Mouse (Mus musculus) liver, adult 2 months (tissue): Measurements from ENCODE around the gene Mettl8. TPM values are rescaled to one million over a fixed set of nuclear protein-coding genes. Genes with fewer than 3 reads are reported as not detected.

Experiments used
- DNase-seq: peaks from one replicate; pipeline ENCODE4 v3.0.0-alpha.2; 2011; ENCODE audit warnings: low read depth, low spot score; ENCODE audit errors: extremely low read depth
- H3K27ac ChIP-seq: fragments of 200-500 bp; replicated peaks from 2 replicates; pipeline ENCODE4 v1.5.1; 2012; ENCODE audit warnings: low read depth, mild to moderate bottlenecking, control low read depth, inconsistent platforms, low read length; ENCODE audit not compliant: insufficient read depth
- H3K27me3 ChIP-seq: fragments of 200-500 bp; 2 replicates; pipeline ENCODE4 v1.6.1; 2012; ENCODE audit warnings: mild to moderate bottlenecking, moderate library complexity, low read length, inconsistent platforms; ENCODE audit not compliant: control insufficient read depth, insufficient read depth
- H3K36me3 ChIP-seq: fragments of 200-500 bp; 2 replicates; pipeline ENCODE4 v1.6.1; 2012; ENCODE audit warnings: low read length, inconsistent platforms; ENCODE audit not compliant: control insufficient read depth, insufficient read depth
- H3K4me1 ChIP-seq: fragments of 200-500 bp; 2 replicates; pipeline ENCODE4 v1.6.1; 2011; ENCODE audit warnings: low read length; ENCODE audit not compliant: control insufficient read depth, insufficient read depth
- H3K4me3 ChIP-seq: fragments of 200-500 bp; 2 replicates; pipeline ENCODE4 v1.5.1; 2011; ENCODE audit warnings: low read depth, mild to moderate bottlenecking, control low read depth, low read length, moderate library complexity; ENCODE audit not compliant: insufficient read depth
- H3K79me2 ChIP-seq: fragments of 200-500 bp; 2 replicates; pipeline ENCODE4 v1.6.1; 2012; ENCODE audit warnings: inconsistent platforms, mild to moderate bottlenecking, low read length, moderate library complexity; ENCODE audit not compliant: control insufficient read depth, insufficient read depth
- H3K9ac ChIP-seq: fragments of 200-500 bp; 2 replicates; pipeline ENCODE4 v1.6.1; 2012; ENCODE audit warnings: low read depth, mild to moderate bottlenecking, control low read depth, inconsistent platforms, low read length
- CTCF ChIP-seq: fragments of 200-500 bp; IDR thresholded peaks from 2 replicates; pipeline ENCODE4 v1.5.1; 2011; ENCODE audit warnings: low read depth, low read length, control low read depth
- POLR2A ChIP-seq: fragments of 200-500 bp; IDR thresholded peaks from 2 replicates; pipeline ENCODE4 v1.6.1; 2011; ENCODE audit warnings: low read length, control low read depth; ENCODE audit not compliant: insufficient read depth; ENCODE audit errors: extremely low read depth
- WGBS: fragments of 180-500 bp; shearing (Covaris S2); methylation state at CpG from one replicate; pipeline ENCODE4 v1.1.7; 2018; 5-methylcytosine and 5-hydroxymethylcytosine counted together
- polyA plus RNA-seq: library from polyadenylated mRNA; depleted of rRNA; stranded (reverse); fragments of >200 nt; gene quantifications from 2 replicates; pipeline ENCODE4 v1.2.3, GENCODE M21; 2012; rRNA removed
- total RNA-seq: library from RNA; depleted of rRNA; stranded (reverse); fragments of >200 nt; gene quantifications from 2 replicates; pipeline ENCODE4 v1.2.3, GENCODE M21; 2014; rRNA removed

Mettl8 gene
- total RNA-seq (10.8 and 11.7 TPM in 2 replicates), polyA plus RNA-seq (2.5 and 2.7 TPM in 2 replicates)

DNA sequence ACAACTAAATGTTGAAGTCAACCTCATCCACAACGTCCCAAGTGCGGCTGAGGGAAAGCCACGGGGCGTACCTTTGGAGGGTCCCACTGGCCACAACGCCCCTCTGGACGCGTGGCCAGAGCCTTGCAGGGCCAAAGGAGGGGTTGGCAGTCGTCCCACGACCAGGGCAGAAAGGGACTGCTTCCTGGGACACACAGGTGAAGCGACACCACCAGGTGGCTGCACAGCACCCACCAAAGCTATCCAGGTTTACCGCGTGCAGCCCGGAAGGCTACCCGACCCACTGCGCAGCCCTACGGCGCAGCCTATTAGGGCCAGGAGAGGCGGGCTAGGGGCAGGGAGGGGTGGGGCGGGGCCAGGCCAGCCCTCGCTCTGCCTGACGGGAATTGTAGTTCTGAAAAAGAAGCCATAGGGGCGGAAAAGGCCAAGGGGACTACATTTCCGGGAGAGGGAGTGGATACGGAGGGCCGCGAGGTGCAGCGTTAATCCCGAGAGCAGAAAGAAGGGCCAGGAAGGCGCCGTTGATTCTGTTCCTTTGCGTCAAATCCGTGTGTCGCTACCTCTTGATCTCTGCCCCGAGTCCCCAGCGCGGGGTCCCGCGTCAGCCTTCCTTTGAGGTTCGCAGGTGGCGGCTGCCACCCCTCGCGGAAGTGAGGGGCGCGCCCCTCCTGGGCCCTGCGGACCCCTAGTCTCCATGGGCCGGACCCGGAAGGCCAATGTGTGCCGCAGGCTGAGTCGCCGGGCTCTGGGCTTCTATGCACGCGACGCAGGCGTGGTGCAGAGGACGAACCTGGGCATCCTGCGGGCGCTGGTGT is at the start of gene Mettl8, which contains the start of gene Dcaf17:
Gene Mettl8 (minus strand): TSS at position 284 of the 815 bp plus-strand sequence.
Gene Dcaf17 (plus strand): TSS at position 29 of the 815 bp plus-strand sequence.
- TF ChIP-seq CTCF, result peak; percentile 51
- peak; percentile 69 for TF ChIP-seq POLR2A
- peak; percentile 88 for DNase-seq
- under 1% methylated on average over 57 of the region's 57 CpGs for WGBS

GRCm38 (mm10) chr2:71104696-71105095 is 49.3 kb upstream of the Mettl8 start:
- H3K27ac ChIP-seq, result no peak overlapping the region
- no peaks in the 10 kb centered on the region for H3K27me3 ChIP-seq
- 61% methylated on average over 3 of the region's 3 CpGs for WGBS
- H3K4me3 ChIP-seq, result no peak overlapping the region
- peaks cover 3% of the 10 kb centered on the region; the same call in 1 of the 2 replicates for H3K36me3 ChIP-seq
- no peaks in the 10 kb centered on the region for H3K79me2 ChIP-seq
- no peaks in the 10 kb centered on the region for H3K4me1 ChIP-seq
- no peak for DNase-seq
- TF ChIP-seq CTCF, result no peak
- TF ChIP-seq POLR2A, result no peak
- no peak overlapping the region for H3K9ac ChIP-seq

More for the DNA sequence above, at the start of gene Mettl8, which contains the start of gene Dcaf17:
- Histone ChIP-seq H3K9ac (peak within 1 kb of the TSS; percentile 88), H3K27ac (peak within 1 kb of the TSS; percentile 87), H3K79me2 (peaks cover 5% of the 10 kb centered on the region; the same call in 1 of the 2 replicates), H3K4me3 (peak within 1 kb of the TSS; percentile 85), H3K27me3 (no peaks in the 10 kb centered on the region), H3K4me1 (peaks cover 3% of the 10 kb centered on the region), H3K36me3 (peaks cover 10% of the 10 kb centered on the region)

DNA sequence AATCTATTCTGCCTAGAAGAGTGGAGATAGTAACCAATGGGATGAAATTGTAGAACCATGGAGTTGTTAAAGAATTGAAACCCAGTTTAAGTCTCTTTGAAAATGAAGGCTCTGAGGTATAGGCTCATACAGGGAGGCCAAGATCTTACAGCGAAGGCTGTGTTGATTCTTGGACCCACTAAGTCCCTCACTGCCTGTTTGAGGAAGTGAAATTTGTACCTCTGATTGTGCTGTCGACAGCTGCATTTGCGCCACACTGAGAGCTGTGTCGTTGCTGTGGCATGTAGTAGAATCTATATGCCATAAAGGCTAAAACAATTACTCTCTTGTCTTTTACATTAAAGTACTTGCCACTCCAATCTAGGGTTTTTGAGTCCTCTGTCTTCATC is 47.9 kb upstream of the Mettl8 start:
- Histone ChIP-seq H3K9ac (no peak overlapping the region), H3K27ac (no peak overlapping the region), H3K4me3 (no peak overlapping the region), H3K79me2 (no peaks in the 10 kb centered on the region), H3K4me1 (no peaks in the 10 kb centered on the region), H3K27me3 (no peaks in the 10 kb centered on the region), H3K36me3 (peaks cover 7% of the 10 kb centered on the region; the same call in 1 of the 2 replicates)
- TF ChIP-seq CTCF (no peak), POLR2A (no peak)
- WGBS, result 83% methylated on average over 4 of the region's 4 CpGs
- no peak for DNase-seq

DNA sequence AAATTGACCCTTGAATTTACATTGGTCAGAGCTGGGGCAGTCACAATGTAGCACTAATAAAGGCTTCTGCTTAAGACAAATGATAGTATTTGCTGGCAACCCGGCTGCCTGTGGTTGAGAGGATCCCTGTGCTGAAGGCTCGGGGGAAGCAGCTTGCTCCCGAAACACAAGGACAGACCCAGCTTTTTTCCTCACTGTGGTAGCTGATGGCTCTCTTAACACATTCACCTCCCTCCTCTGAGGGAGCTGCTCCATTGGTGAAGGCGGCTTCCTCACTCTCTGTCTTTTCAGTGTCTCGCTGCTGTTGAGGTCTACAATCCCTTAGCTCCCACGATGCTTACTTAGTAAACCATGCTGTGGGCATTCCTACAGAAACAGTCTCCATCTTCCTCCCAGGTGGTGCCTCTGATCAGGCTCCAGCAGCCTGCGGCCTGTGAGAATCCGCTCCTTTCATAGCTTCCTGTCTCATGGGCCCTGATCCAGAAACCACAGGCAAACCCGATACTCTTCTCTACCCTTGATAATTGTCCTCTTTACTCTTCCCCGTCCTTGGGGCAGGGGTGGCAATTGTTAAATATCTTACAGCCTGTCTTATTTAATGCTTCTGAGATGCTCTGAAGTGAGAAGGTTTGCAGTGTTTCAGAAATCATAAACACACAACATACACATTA is 47.4 kb upstream of the Mettl8 start:
- Histone ChIP-seq H3K4me1 (no peaks in the 10 kb centered on the region), H3K79me2 (no peaks in the 10 kb centered on the region), H3K9ac (no peak overlapping the region), H3K4me3 (no peak overlapping the region), H3K27me3 (no peaks in the 10 kb centered on the region), H3K36me3 (peaks cover 7% of the 10 kb centered on the region; the same call in 1 of the 2 replicates), H3K27ac (no peak overlapping the region)
- DNase-seq, result no peak
- TF ChIP-seq CTCF (no peak), POLR2A (no peak)
- 88% methylated on average over 10 of the region's 10 CpGs for WGBS

DNA sequence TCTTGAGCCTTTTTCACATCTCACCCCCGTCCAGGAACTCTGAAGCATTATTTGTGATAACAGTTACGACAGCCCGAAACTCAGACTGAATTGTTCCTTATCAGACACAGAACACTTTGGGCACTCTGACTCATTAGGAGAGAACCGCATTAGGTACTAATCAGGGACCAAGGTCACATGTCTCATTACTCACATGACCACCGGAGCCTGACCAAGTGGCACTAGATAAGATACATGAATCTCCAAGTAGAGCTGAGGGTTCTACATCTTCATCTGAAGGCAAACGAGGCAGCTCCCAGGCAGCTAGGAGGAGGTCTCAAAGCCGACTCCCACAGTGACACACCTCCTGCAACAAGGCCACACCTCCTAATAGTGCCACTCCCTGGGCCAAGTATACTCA is 40.8 kb upstream of the Mettl8 start:
- Histone ChIP-seq H3K27ac (no peak overlapping the region), H3K4me3 (no peak overlapping the region), H3K79me2 (no peaks in the 10 kb centered on the region), H3K27me3 (no peaks in the 10 kb centered on the region), H3K4me1 (no peaks in the 10 kb centered on the region), H3K36me3 (peaks cover 28% of the 10 kb centered on the region), H3K9ac (no peak overlapping the region)
- no peak for DNase-seq
- no peak for TF ChIP-seq POLR2A
- no peak for TF ChIP-seq CTCF
- WGBS, result 74% methylated on average over 7 of the region's 7 CpGs
